Mouse (Mus musculus) heart, embryonic 16.5 days (tissue): ENCODE data around the gene Zbtb16. TPM values are rescaled to one million over a fixed set of nuclear protein-coding genes. Genes with fewer than 3 reads are reported as not detected.
A peak's percentile ranks its signal among the peaks of the same experiment; 100 is the strongest.

Experiments used
- ATAC-seq: fragments of 200-750 bp; cut with Nextera tagmentation; replicated peaks from 2 replicates; pipeline ENCODE4 v1.8.0; 2017; ENCODE audit warnings: moderate number of reproducible peaks; ENCODE audit not compliant: insufficient read depth, low FRiP score; ENCODE audit errors: extremely low read depth
- H3K27ac ChIP-seq: fragments of 300-500 bp; sonication (generic); 2 replicates; pipeline ENCODE4 v1.5.1; 2014; ENCODE audit warnings: mild to moderate bottlenecking, low read length, control low read depth, moderate library complexity
- H3K27me3 ChIP-seq: fragments of 300-500 bp; sonication (generic); 2 replicates; pipeline ENCODE4 v1.6.1; 2014; ENCODE audit warnings: low read length, mixed read lengths; ENCODE audit not compliant: control insufficient read depth, insufficient read depth
- H3K36me3 ChIP-seq: fragments of 300-500 bp; sonication (generic); 2 replicates; pipeline ENCODE4 v1.6.1; 2014; ENCODE audit not compliant: control insufficient read depth, insufficient read depth
- H3K4me1 ChIP-seq: fragments of 300-500 bp; sonication (generic); 2 replicates; pipeline ENCODE4 v1.6.1; 2014; ENCODE audit warnings: low read length, mixed read lengths; ENCODE audit not compliant: control insufficient read depth, insufficient read depth
- H3K4me2 ChIP-seq: fragments of 300-500 bp; sonication (generic); 2 replicates; pipeline ENCODE4 v1.6.1; 2014; ENCODE audit warnings: low read depth, mild to moderate bottlenecking, control low read depth, low read length
- H3K4me3 ChIP-seq: fragments of 300-500 bp; sonication (generic); 2 replicates; pipeline ENCODE4 v1.5.1; 2014; ENCODE audit warnings: mild to moderate bottlenecking, control low read depth, low read length
- H3K9ac ChIP-seq: fragments of 300-500 bp; sonication (generic); 2 replicates; pipeline ENCODE4 v1.6.1; 2014; ENCODE audit warnings: low read length, control low read depth
- H3K9me3 ChIP-seq: fragments of 300-500 bp; sonication (generic); replicated peaks from 2 replicates; pipeline ENCODE4 v1.6.1; 2016; ENCODE audit warnings: low read length; ENCODE audit not compliant: control insufficient read depth
- WGBS: fragments of 180-500 bp; shearing (Covaris S2); extraction: QIAGEN DNeasy Blood & Tissue Kit; methylation state at CpG from one replicate; pipeline ENCODE4 v1.1.7; 2014; 5-methylcytosine and 5-hydroxymethylcytosine counted together
- polyA plus RNA-seq: library from polyadenylated mRNA; unstranded; fragments of >200 nt; fragmentation: Nextera tagmentation; extraction: Ambion mirVana; gene quantifications from 2 replicates; pipeline ENCODE4 v1.2.1, GENCODE M21; 2015

Zbtb16 gene
- polyA plus RNA-seq, 1 experiment from 2014 or later: 10.4 TPM

DNA sequence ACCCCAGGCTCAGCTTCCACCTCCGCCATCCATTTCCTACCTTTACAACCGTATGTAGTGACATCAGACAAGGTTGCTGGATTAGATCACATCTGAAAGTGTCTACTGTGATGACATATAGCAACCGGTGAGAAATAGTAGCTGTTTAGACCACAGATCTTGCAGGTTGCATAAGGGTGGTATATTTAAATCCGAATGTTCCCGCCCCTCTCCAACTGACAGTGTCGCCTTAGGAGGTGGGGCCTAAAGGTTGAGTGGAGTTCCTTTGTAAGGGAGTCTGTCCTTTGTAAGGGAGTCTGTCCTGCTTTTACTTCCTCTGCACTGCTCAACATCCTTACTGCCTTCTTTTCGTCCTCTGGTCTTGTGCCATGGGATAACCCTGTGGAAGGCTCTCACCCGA is 154.8 kb downstream of the Zbtb16 start:
- no peak overlapping the region for H3K4me2 ChIP-seq
- 84% methylated on average over 8 of the region's 8 CpGs for WGBS
- no peaks in the 10 kb centered on the region for H3K27me3 ChIP-seq
- H3K36me3 ChIP-seq: no peaks in the 10 kb centered on the region
- H3K9ac ChIP-seq: no peak overlapping the region
- ATAC-seq: no peak
- no peak overlapping the region for H3K27ac ChIP-seq
- H3K9me3 ChIP-seq: no peaks in the 10 kb centered on the region
- no peak overlapping the region for H3K4me3 ChIP-seq
- 0 out of 2 replicates have a peak, but pooled peaks cover 3% of the 10 kb centered on the region for H3K4me1 ChIP-seq

- Histone ChIP-seq H3K4me3 (no peak overlapping the region), H3K9ac (no peak overlapping the region)
- peak; percentile 23; the same call in 1 of the 2 replicates for ATAC-seq
Measured at GRCm38 (mm10) chr9:48678426-48679358, 157.3 kb downstream of the Zbtb16 start.

DNA sequence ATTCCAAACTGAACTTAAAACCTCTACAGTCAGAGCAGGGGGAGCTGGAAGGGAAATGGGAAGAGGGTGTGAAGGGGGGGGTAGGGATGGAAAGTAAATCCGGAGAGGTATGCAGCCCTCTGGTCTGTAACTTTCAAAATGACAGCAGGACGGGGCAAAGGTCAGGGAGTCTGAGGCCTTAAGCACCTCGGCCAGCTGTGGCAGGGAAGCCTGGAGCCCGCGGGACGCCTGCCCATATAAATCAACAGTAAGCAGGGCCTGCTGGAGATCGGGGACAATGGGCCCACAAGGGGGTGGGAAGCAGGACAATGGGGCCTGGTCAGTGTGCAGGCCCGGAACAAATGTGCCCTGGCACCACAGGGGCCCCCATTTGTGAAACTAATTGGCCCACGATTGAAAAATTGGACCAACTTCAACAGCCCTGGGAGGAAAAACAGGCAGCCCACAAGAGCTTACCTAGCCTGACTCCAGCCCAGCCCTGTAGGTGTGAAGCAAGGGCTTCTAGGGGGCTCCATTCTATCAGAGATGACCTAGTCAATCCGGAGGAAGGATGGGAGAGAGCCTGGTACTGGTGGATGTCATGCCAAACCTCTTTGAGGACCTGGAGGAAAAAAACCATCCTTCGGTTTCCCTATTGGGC is 160.8 kb downstream of the Zbtb16 start:
- Histone ChIP-seq H3K9ac (no peak overlapping the region), H3K36me3 (no peaks in the 10 kb centered on the region), H3K4me1 (peaks cover 13% of the 10 kb centered on the region), H3K4me3 (no peak overlapping the region), H3K27ac (no peak overlapping the region), H3K27me3 (no peaks in the 10 kb centered on the region), H3K4me2 (no peak overlapping the region), H3K9me3 (no peaks in the 10 kb centered on the region)
- 44% methylated on average over 11 of the region's 11 CpGs for WGBS
- ATAC-seq: no peak

More at GRCm38 (mm10) chr9:48678426-48679358, 157.3 kb downstream of the Zbtb16 start:
- Histone ChIP-seq H3K27ac (no peak overlapping the region), H3K27me3 (no peaks in the 10 kb centered on the region), H3K4me1 (peaks cover 13% of the 10 kb centered on the region), H3K9me3 (no peaks in the 10 kb centered on the region), H3K36me3 (no peaks in the 10 kb centered on the region), H3K4me2 (no peak overlapping the region)
- 46% methylated on average over 19 of the region's 19 CpGs for WGBS

DNA sequence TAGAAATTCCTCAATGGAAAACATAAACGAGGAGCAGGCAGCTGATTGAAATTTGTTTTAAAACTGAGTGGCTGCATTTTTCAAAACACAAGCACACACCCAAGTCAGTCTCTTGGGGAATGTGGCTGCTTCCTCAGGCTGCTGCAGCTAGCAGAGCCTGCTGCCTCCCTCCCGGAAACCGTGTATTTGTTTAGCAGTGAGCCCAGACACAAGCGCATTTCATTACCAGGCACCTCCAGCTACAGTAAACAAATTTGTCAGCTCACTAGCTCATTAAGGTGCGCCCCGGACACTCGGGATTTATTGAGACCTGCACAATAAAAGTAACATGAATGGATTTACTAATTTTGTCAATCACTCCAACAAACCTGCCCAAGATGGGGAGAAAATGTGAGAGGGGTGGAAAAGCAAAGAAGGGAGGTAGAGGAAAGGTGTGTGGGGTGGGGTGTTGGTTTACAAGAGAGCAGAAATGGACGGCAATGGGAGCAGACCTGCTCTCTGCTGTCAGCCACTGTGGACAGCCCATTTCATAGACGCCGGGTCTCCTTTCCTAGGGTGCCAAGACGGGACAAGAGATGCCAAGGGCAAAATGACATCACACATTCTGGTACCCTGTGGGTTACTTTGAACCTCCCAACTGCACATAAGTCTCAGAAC is 161.5 kb downstream of the Zbtb16 start:
- Histone ChIP-seq H3K9me3 (no peaks in the 10 kb centered on the region), H3K4me2 (no peak overlapping the region), H3K27me3 (no peaks in the 10 kb centered on the region), H3K9ac (no peak overlapping the region), H3K4me1 (peaks cover 13% of the 10 kb centered on the region), H3K27ac (no peak overlapping the region), H3K4me3 (no peak overlapping the region), H3K36me3 (no peaks in the 10 kb centered on the region)
- WGBS: 39% methylated on average over 11 of the region's 11 CpGs
- ATAC-seq: no peak

DNA sequence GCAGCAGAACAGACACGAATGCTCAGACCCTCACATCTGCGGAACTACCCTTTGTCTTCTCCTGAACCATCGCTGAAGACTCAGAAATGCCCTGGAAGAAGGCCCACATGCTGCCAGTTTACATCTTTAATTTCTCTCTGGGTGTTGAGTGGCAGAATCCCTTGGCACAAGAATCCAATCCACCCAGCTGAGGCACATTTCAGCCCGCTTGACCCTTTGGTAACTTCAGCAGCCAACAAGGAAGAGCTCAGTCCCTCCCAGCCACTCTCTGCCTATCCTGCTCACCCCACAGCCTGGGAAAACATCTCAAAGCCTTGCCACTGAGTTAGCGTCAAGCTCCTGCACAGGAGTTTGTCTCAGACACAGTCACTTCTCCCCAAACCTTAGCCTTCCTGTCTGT is 162.2 kb downstream of the Zbtb16 start:
- Histone ChIP-seq H3K4me2 (no peak overlapping the region), H3K27ac (0 out of 2 replicates have a peak overlapping the region, but pooled peaks have one; percentile 18), H3K4me3 (no peak overlapping the region), H3K27me3 (no peaks in the 10 kb centered on the region), H3K4me1 (peaks cover 11% of the 10 kb centered on the region), H3K36me3 (no peaks in the 10 kb centered on the region), H3K9me3 (no peaks in the 10 kb centered on the region), H3K9ac (no peak overlapping the region)
- WGBS: 68% methylated on average over 5 of the region's 5 CpGs
- ATAC-seq: no peak

- peaks cover 10% of the 10 kb centered on the region for H3K4me1 ChIP-seq
- WGBS: 73% methylated on average over 6 of the region's 6 CpGs
- no peak overlapping the region for H3K4me2 ChIP-seq
- H3K27ac ChIP-seq: no peak overlapping the region
- no peaks in the 10 kb centered on the region for H3K36me3 ChIP-seq
- ATAC-seq: no peak
- no peaks in the 10 kb centered on the region for H3K9me3 ChIP-seq
- H3K9ac ChIP-seq: no peak overlapping the region
- no peaks in the 10 kb centered on the region for H3K27me3 ChIP-seq
- no peak overlapping the region for H3K4me3 ChIP-seq
Measured at GRCm38 (mm10) chr9:48673213-48673612, 162.8 kb downstream of the Zbtb16 start.

GRCm38 (mm10) chr9:48671841-48672240 is 164.2 kb downstream of the Zbtb16 start:
- Histone ChIP-seq H3K4me1 (peaks cover 10% of the 10 kb centered on the region), H3K27me3 (no peaks in the 10 kb centered on the region), H3K9me3 (no peaks in the 10 kb centered on the region), H3K9ac (no peak overlapping the region), H3K4me3 (no peak overlapping the region), H3K27ac (no peak overlapping the region), H3K36me3 (no peaks in the 10 kb centered on the region), H3K4me2 (no peak overlapping the region)
- ATAC-seq: no peak

- Histone ChIP-seq H3K4me3 (no peak overlapping the region), H3K27ac (no peak overlapping the region), H3K36me3 (no peaks in the 10 kb centered on the region), H3K9me3 (no peaks in the 10 kb centered on the region), H3K4me2 (no peak overlapping the region), H3K9ac (no peak overlapping the region), H3K27me3 (no peaks in the 10 kb centered on the region), H3K4me1 (peaks cover 10% of the 10 kb centered on the region)
- 75% methylated on average over 13 of the region's 13 CpGs for WGBS
- ATAC-seq: no peak
Measured at GRCm38 (mm10) chr9:48670156-48670555, 165.9 kb downstream of the Zbtb16 start.

DNA sequence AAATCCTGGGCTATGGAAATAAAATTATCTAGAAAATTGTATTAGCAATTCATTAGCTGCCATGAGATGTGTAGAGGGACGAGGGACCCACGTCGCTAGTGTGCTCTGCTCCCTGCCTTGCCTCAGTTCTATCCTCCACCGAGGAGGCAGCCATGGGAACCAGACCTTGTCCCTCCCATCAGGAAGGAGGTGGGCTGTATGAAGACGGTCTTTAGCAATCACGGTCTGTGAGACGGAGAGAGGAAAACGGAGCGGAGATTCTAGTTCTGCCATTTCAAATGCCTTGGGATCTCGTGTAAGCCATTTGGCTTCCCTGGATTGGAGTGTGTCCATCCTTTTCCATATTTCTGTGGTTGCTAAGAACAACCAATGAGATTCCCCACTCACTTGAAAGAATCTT is 166.3 kb downstream of the Zbtb16 start:
- Histone ChIP-seq H3K9ac (no peak overlapping the region), H3K4me1 (peaks cover 7% of the 10 kb centered on the region), H3K4me2 (no peak overlapping the region), H3K9me3 (no peaks in the 10 kb centered on the region), H3K27me3 (no peaks in the 10 kb centered on the region), H3K4me3 (no peak overlapping the region), H3K36me3 (no peaks in the 10 kb centered on the region), H3K27ac (no peak overlapping the region)
- ATAC-seq: no peak
- WGBS: 83% methylated on average over 10 of the region's 10 CpGs
